Mouse (Mus musculus) megakaryocyte, embryonic 14.5 days (primary cell): ENCODE results near the gene Hoxc9. TPM values are rescaled to one million over a fixed set of nuclear protein-coding genes. Genes with fewer than 3 reads are reported as not detected.

Experiments
- H3K27me3 ChIP-seq: replicated peaks from 2 replicates; pipeline ENCODE3; 2012; ENCODE audit warnings: inconsistent platforms
- H3K36me3 ChIP-seq: replicated peaks from 2 replicates; pipeline ENCODE3; 2012; ENCODE audit warnings: low read length, inconsistent platforms, mixed read lengths
- H3K4me1 ChIP-seq: 2 replicates; pipeline ENCODE4 v1.6.1; 2012; ENCODE audit warnings: inconsistent platforms
- H3K4me3 ChIP-seq: replicated peaks from 2 replicates; pipeline ENCODE3; 2012; ENCODE audit warnings: moderate library complexity, mild to moderate bottlenecking, inconsistent platforms
- H3K9me3 ChIP-seq: 2 replicates; pipeline ENCODE4 v1.6.1; 2012; ENCODE audit warnings: inconsistent platforms
- FLI1 ChIP-seq: IDR thresholded peaks from 2 replicates; pipeline ENCODE4 v1.6.1; 2012; ENCODE audit warnings: low read length, inconsistent platforms, mixed read lengths
- GATA1 ChIP-seq: IDR thresholded peaks from 3 replicates; pipeline ENCODE4 v1.6.1; 2012; ENCODE audit warnings: mixed read lengths, low read length, inconsistent platforms, borderline replicate concordance
- polyA plus RNA-seq: library from polyadenylated mRNA; stranded (reverse); fragments of >175 nt; gene quantifications from 2 replicates; pipeline ENCODE4 v1.2.3, GENCODE M21; 2012; ENCODE audit warnings: low replicate concordance; ENCODE audit not compliant: insufficient read depth

Hoxc9 gene
- polyA plus RNA-seq, 1 experiment: not detected

- H3K4me1 ChIP-seq: peaks cover 47% of the 10 kb centered on the region
- H3K36me3 ChIP-seq: no peaks in the 10 kb centered on the region
- H3K4me3 ChIP-seq: peak within 1 kb of the TSS; percentile 85
- H3K27me3 ChIP-seq: peaks cover 95% of the 10 kb centered on the region
- TF ChIP-seq FLI1 (no peak), GATA1 (no peak)
- H3K9me3 ChIP-seq: no peaks in the 10 kb centered on the region; the same call in 1 of the 2 replicates
Measured at GRCm38 (mm10) chr15:102966776-102967311, 9.4 kb upstream of the Hoxc9 start, which contains the start of gene Hoxc10. Hoxc10 (plus strand) TSS chr15:102966796.

- Histone ChIP-seq H3K9me3 (no peaks in the 10 kb centered on the region; the same call in 1 of the 2 replicates), H3K27me3 (peaks cover 97% of the 10 kb centered on the region), H3K36me3 (no peaks in the 10 kb centered on the region), H3K4me3 (peak within 1 kb of the TSS; percentile 85), H3K4me1 (peaks cover 50% of the 10 kb centered on the region)
- TF ChIP-seq GATA1: no peak
- TF ChIP-seq FLI1: no peak
Measured at GRCm38 (mm10) chr15:102967312-102967510, 9.0 kb upstream of the Hoxc9 start, which contains the start of gene Hoxc5. Hoxc5 (plus strand) TSS chr15:102967443.

GRCm38 (mm10) chr15:102967511-102968397 lies 8.5 kb upstream of the Hoxc9 start:
- peaks cover 48% of the 10 kb centered on the region for H3K4me1 ChIP-seq
- H3K36me3 ChIP-seq: no peaks in the 10 kb centered on the region
- H3K27me3 ChIP-seq: peaks cover 97% of the 10 kb centered on the region
- no peak for TF ChIP-seq FLI1
- TF ChIP-seq GATA1: no peak
- no peaks in the 10 kb centered on the region; the same call in 1 of the 2 replicates for H3K9me3 ChIP-seq
- peak overlapping the region; percentile 42 for H3K4me3 ChIP-seq

DNA sequence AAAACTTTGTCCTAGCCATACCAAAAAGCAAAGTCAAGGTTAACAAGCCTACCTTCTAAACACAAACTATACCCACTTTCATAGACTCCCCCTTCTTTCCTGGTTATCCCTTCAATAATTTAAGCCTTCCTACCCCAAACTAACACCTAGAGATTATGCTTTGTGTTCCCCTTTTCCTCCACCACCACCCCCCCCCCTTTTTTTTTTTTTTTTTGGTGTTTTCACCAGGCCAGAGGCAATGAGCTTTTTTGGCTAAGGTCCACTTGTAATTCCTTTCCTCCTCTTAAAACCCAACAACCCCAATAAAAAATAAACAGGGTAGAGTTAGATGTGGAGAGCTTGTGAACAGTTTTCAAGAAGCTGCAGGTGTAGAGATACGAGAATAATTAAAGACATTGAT lies 6.9 kb upstream of the Hoxc9 start:
- H3K4me3 ChIP-seq: no peak overlapping the region
- H3K27me3 ChIP-seq: peaks cover 97% of the 10 kb centered on the region
- H3K4me1 ChIP-seq: peaks cover 39% of the 10 kb centered on the region
- no peaks in the 10 kb centered on the region; the same call in 1 of the 2 replicates for H3K9me3 ChIP-seq
- no peaks in the 10 kb centered on the region for H3K36me3 ChIP-seq
- TF ChIP-seq GATA1: no peak
- no peak for TF ChIP-seq FLI1

DNA sequence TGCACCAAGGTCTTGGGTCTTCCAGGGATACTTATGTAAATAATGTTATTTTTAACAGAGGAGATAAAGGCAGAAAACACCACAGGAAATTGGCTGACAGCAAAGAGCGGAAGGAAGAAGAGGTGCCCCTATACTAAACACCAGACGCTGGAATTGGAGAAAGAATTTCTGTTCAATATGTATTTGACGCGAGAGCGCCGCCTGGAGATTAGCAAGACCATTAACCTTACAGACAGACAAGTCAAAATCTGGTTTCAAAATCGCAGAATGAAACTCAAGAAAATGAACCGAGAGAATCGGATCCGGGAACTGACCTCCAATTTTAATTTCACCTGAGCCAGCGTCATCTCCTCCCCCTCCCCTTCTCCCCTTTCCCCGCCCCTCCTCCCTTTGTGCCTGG lies 5.5 kb upstream of the Hoxc9 start:
- TF ChIP-seq GATA1: no peak
- no peak for TF ChIP-seq FLI1
- Histone ChIP-seq H3K4me3 (no peak overlapping the region), H3K36me3 (no peaks in the 10 kb centered on the region), H3K9me3 (no peaks in the 10 kb centered on the region; the same call in 1 of the 2 replicates), H3K4me1 (peaks cover 41% of the 10 kb centered on the region), H3K27me3 (peaks cover 94% of the 10 kb centered on the region)

DNA sequence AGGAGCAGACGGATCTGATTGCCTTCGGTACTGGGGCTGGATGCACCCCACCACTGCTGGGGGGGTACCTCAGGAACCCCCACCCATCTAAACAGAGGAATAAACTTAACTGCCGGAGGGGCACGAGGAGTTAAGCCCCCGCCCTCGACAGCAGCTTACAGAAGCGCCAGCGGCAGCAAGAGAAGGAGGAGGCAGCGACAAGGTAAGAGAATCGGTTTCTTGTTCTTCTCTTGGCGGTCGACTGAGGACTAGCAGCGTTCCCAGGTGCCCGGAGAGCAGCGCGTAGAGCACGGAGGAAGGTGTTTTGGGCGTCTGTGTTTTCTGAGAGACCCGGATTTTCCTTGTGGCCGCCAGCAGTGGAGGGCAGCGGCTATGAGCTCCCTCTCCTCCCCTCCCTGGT lies 4.0 kb upstream of the Hoxc9 start:
- TF ChIP-seq FLI1 (no peak), GATA1 (no peak)
- H3K4me1 ChIP-seq: peaks cover 41% of the 10 kb centered on the region
- no peaks in the 10 kb centered on the region for H3K36me3 ChIP-seq
- H3K4me3 ChIP-seq: no peak overlapping the region
- H3K27me3 ChIP-seq: peaks cover 94% of the 10 kb centered on the region
- no peaks in the 10 kb centered on the region; the same call in 1 of the 2 replicates for H3K9me3 ChIP-seq

DNA sequence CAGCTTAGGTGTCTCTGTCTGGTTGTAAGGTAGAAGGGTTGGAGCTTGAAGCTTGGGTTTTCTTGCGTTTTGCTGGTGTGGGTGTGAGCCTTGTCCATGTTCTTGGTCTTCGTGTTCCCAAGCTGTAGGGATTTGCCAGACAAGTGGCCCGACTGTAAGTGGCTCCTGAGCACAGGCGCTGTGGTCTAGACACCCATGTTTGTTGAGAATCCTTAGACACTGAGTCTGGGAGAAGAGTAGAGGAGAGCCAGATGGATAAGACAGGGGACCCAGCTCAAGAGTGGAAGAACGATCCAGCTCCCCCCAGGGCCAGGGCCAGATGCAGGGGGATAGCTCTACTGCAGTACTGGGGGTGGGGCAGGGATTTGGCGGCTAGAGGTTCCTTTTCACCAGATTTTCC lies 3.5 kb upstream of the Hoxc9 start:
- Histone ChIP-seq H3K9me3 (no peaks in the 10 kb centered on the region; the same call in 1 of the 2 replicates), H3K27me3 (peaks cover 94% of the 10 kb centered on the region), H3K36me3 (no peaks in the 10 kb centered on the region), H3K4me3 (no peak overlapping the region), H3K4me1 (peaks cover 41% of the 10 kb centered on the region)
- TF ChIP-seq FLI1 (no peak), GATA1 (no peak)

GRCm38 (mm10) chr15:102975034-102975433 lies 1.2 kb upstream of the Hoxc9 start:
- TF ChIP-seq GATA1 (no peak), FLI1 (no peak)
- no peaks in the 10 kb centered on the region for H3K36me3 ChIP-seq
- H3K9me3 ChIP-seq: no peaks in the 10 kb centered on the region
- peaks cover 96% of the 10 kb centered on the region for H3K27me3 ChIP-seq
- no peak overlapping the region for H3K4me3 ChIP-seq
- H3K4me1 ChIP-seq: peaks cover 48% of the 10 kb centered on the region

GRCm38 (mm10) chr15:102975688-102976111 lies 539 bp upstream of the Hoxc9 start:
- Histone ChIP-seq H3K9me3 (no peaks in the 10 kb centered on the region), H3K36me3 (no peaks in the 10 kb centered on the region), H3K4me1 (peaks cover 44% of the 10 kb centered on the region), H3K4me3 (peak overlapping the region; percentile 70), H3K27me3 (peaks cover 96% of the 10 kb centered on the region)
- no peak for TF ChIP-seq FLI1
- no peak for TF ChIP-seq GATA1

GRCm38 (mm10) chr15:102976631-102977422 lies 588 bp downstream of the Hoxc9 start:
- no peaks in the 10 kb centered on the region for H3K9me3 ChIP-seq
- TF ChIP-seq FLI1: no peak
- TF ChIP-seq GATA1: no peak
- peaks cover 97% of the 10 kb centered on the region for H3K27me3 ChIP-seq
- peaks cover 43% of the 10 kb centered on the region for H3K4me1 ChIP-seq
- H3K4me3 ChIP-seq: peak overlapping the region; percentile 86
- no peaks in the 10 kb centered on the region for H3K36me3 ChIP-seq
